Mouse (Mus musculus) cerebellum, postnatal 25 days (tissue): ENCODE data around the gene Zfp846.
A peak's percentile ranks its signal among the peaks of the same experiment; 100 is the strongest.
"Not testable (repeated sequence)": the region's sequence is repeated elsewhere in the genome, so short reads cannot be mapped to it uniquely, and the experiment has no call there.

Source experiments
- DNase-seq, 2 experiments: peaks; one replicate each; pipeline ENCODE4 v3.0.0; 2021; ENCODE audit warnings: mixed read lengths in 2 of 2

Zfp846 gene

GRCm38 (mm10) chr9:20581175-20581634, at the start of gene Zfp846:
Gene Zfp846 (plus strand): TSS chr9:20581291.
- DNase-seq = peak; percentile 100

GRCm38 (mm10) chr9:20534326-20534926, 46.7 kb upstream of the Zfp846 start:
- peak; percentile 32 to 62 for DNase-seq

- DNase-seq = no peak
These were observed 44.5 kb upstream of the Zfp846 start for GRCm38 (mm10) chr9:20536598-20536997.

- DNase-seq = no peak
These were observed 37.6 kb upstream of the Zfp846 start for GRCm38 (mm10) chr9:20543496-20543895.

- DNase-seq = peak; percentile 83 to 89
These were observed 36.8 kb upstream of the Zfp846 start for GRCm38 (mm10) chr9:20544070-20544821.

GRCm38 (mm10) chr9:20545151-20545550, 35.9 kb upstream of the Zfp846 start:
- DNase-seq = peak; percentile 40 to 53

- DNase-seq = no peak
These were observed 29.3 kb upstream of the Zfp846 start for GRCm38 (mm10) chr9:20551781-20552275.

GRCm38 (mm10) chr9:20552698-20553097, 28.4 kb upstream of the Zfp846 start:
- DNase-seq = no peak

GRCm38 (mm10) chr9:20562177-20562576, 18.9 kb upstream of the Zfp846 start:
- DNase-seq = no peak

- not testable (repeated sequence) for DNase-seq
These were observed 15.6 kb upstream of the Zfp846 start for GRCm38 (mm10) chr9:20565326-20566030.

- DNase-seq = no peak
These were observed 10.0 kb upstream of the Zfp846 start for GRCm38 (mm10) chr9:20571060-20571459.

GRCm38 (mm10) chr9:20576591-20576990, 4.5 kb upstream of the Zfp846 start:
- DNase-seq = no peak

- DNase-seq = no peak
These were observed 20.2 kb downstream of the Zfp846 start for GRCm38 (mm10) chr9:20601270-20601669.

GRCm38 (mm10) chr9:20606269-20606668, 25.2 kb downstream of the Zfp846 start:
- no peak for DNase-seq

GRCm38 (mm10) chr9:20607100-20607974, 26.2 kb downstream of the Zfp846 start:
- peak; percentile 90 to 97 for DNase-seq

GRCm38 (mm10) chr9:20609831-20610464, 28.9 kb downstream of the Zfp846 start:
- DNase-seq = no peak

GRCm38 (mm10) chr9:20611976-20612375, 30.9 kb downstream of the Zfp846 start:
- DNase-seq = no peak

GRCm38 (mm10) chr9:20616685-20617084, 35.6 kb downstream of the Zfp846 start:
- DNase-seq = no peak

- DNase-seq = no peak
These were observed 50.2 kb downstream of the Zfp846 start for GRCm38 (mm10) chr9:20631332-20631731.

GRCm38 (mm10) chr9:20635676-20636075, 54.6 kb downstream of the Zfp846 start:
- DNase-seq = not testable (repeated sequence)

- DNase-seq = peak; percentile 1 to 4
These were observed 55.2 kb downstream of the Zfp846 start for GRCm38 (mm10) chr9:20636256-20636655.

GRCm38 (mm10) chr9:20636790-20637189, 55.7 kb downstream of the Zfp846 start:
- peak in 1 of 2 experiments; percentile 2 for DNase-seq
